Mouse (Mus musculus): ENCODE data around the gene 1700003H04Rik. TPM values are rescaled to one million over a fixed set of nuclear protein-coding genes. Genes with fewer than 3 reads are reported as not detected.

1700003H04Rik gene
- polyA plus RNA-seq, 1 experiment from 2014 or later, result not detected

DNA sequence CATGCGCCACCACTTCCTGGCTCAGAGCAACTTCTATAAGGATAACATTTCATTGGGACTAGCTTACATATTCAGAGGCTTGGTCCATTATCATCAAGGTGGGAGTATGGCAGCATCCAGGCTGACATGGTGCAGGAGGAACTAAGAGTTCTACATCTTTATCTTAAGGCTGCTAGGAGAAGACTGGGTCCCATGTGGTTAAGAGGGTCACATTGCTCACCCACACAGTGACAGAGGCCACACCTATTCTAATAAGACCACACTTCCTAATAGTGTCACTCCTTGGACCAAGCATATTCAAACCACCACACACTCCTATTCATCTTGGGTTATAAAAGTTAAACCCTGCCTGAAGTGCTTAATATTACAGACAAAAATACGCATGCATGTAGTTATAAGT, 23.6 kb downstream of the 1700003H04Rik start:
- no peaks in the 10 kb centered on the region for H3K9me3 ChIP-seq (replicated peaks; ENCODE audit: control insufficient read depth, low read length)
- no peak overlapping the region for H3K4me2 ChIP-seq
- H3K9ac ChIP-seq (ENCODE audit: low read depth, low read length), result no peak overlapping the region
- whole genome bisulfite sequencing (ENCODE audit: insufficient replicate concordance), result 88% methylated on average over 2 of the region's 2 CpGs
- no peak overlapping the region for H3K4me3 ChIP-seq (ENCODE audit: low read depth, low read length)
- H3K4me1 ChIP-seq (ENCODE audit: control insufficient read depth, insufficient read depth, low read length), result no peaks in the 10 kb centered on the region
- H3K27me3 ChIP-seq (ENCODE audit: control insufficient read depth, insufficient read depth, low read length), result no peaks in the 10 kb centered on the region
- no peak for ATAC-seq (replicated peaks; ENCODE audit: insufficient number of reproducible peaks, low FRiP score, low TSS enrichment)
- H3K27ac ChIP-seq (ENCODE audit: low read depth, low read length), result no peak overlapping the region
- no peaks in the 10 kb centered on the region for H3K36me3 ChIP-seq (ENCODE audit: control insufficient read depth, insufficient read depth, low read length)

DNA sequence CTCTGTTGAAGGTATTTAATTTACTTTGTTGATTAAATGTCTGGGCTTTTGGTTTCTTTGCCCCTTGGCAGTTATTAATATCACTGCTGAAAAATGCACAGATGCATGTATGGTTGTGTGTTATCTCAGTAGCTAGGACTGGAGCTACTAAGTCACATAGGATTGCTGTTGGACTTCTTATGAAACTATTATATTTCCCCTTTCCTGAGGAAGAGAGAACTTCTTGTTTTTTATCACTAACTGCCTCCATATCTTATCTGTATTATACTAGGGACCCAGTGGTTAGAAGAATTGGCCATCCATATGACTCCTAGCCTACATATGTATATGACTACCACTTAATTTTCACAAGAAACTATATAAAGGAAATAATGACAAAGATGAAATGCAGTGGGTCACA, 24.9 kb downstream of the 1700003H04Rik start:
- ATAC-seq (replicated peaks; ENCODE audit: insufficient number of reproducible peaks, low FRiP score, low TSS enrichment), result no peak
- H3K9ac ChIP-seq (ENCODE audit: low read depth, low read length), result no peak overlapping the region
- no peak overlapping the region for H3K27ac ChIP-seq (ENCODE audit: low read depth, low read length)
- H3K27me3 ChIP-seq (ENCODE audit: control insufficient read depth, insufficient read depth, low read length), result no peaks in the 10 kb centered on the region
- H3K4me2 ChIP-seq, result no peak overlapping the region
- H3K4me1 ChIP-seq (ENCODE audit: control insufficient read depth, insufficient read depth, low read length), result no peaks in the 10 kb centered on the region
- H3K4me3 ChIP-seq (ENCODE audit: low read depth, low read length), result no peak overlapping the region
- H3K36me3 ChIP-seq (ENCODE audit: control insufficient read depth, insufficient read depth, low read length), result no peaks in the 10 kb centered on the region
- no peaks in the 10 kb centered on the region for H3K9me3 ChIP-seq (replicated peaks; ENCODE audit: control insufficient read depth, low read length)

DNA sequence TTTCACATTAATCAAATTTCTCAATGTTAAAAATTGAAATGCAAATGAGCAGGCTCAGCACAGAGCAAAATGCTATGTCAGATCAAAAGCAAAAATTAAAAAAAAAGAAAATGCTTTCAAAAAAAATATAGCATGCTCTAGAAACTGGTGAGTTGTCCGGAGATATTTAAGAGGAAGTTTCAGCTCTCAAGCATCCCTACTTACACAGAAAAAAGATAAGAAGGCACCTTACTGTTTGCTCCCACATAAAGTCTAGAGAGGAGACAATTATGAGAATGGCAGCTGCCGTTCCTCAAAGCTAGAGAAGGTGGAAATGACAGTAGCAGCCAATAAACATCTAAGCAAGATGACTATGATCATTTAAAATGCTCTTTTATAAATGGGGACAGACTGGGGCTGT, 25.8 kb downstream of the 1700003H04Rik start:
- Histone ChIP-seq H3K4me2 (no peak overlapping the region), H3K4me3 (ENCODE audit: low read depth, low read length) (no peak overlapping the region), H3K4me1 (ENCODE audit: control insufficient read depth, insufficient read depth, low read length) (no peaks in the 10 kb centered on the region), H3K27me3 (ENCODE audit: control insufficient read depth, insufficient read depth, low read length) (no peaks in the 10 kb centered on the region), H3K9me3 (replicated peaks; ENCODE audit: control insufficient read depth, low read length) (no peaks in the 10 kb centered on the region), H3K36me3 (ENCODE audit: control insufficient read depth, insufficient read depth, low read length) (no peaks in the 10 kb centered on the region), H3K27ac (ENCODE audit: low read depth, low read length) (no peak overlapping the region), H3K9ac (ENCODE audit: low read depth, low read length) (no peak overlapping the region)
- WGBS (ENCODE audit: insufficient replicate concordance), result 65% methylated on average over 2 of the region's 2 CpGs
- no peak for ATAC-seq (replicated peaks; ENCODE audit: insufficient number of reproducible peaks, low FRiP score, low TSS enrichment)

DNA sequence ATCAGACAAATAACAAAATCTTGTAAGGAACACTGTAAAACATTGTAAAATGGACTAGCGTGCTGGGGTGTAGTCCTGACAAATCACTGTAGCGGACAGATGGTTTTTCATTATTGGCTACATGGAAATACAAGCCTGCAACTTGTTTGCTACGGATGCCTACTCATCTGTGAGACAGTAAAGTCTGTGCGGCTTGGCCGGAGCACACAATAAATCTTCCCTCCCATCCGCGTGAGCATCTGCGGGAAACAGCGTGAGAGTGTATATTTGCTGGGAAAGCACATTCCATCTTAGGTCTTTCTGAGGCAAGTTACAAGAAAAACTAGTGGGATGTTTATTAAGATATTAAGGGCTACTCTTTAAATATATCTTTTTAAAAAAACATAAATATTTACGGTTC, 32.0 kb downstream of the 1700003H04Rik start:
- H3K27me3 ChIP-seq (ENCODE audit: control insufficient read depth, insufficient read depth, low read length), result no peaks in the 10 kb centered on the region
- H3K36me3 ChIP-seq (ENCODE audit: control insufficient read depth, insufficient read depth, low read length), result no peaks in the 10 kb centered on the region
- H3K4me2 ChIP-seq, result no peak overlapping the region
- no peaks in the 10 kb centered on the region for H3K9me3 ChIP-seq (replicated peaks; ENCODE audit: control insufficient read depth, low read length)
- H3K4me3 ChIP-seq (ENCODE audit: low read depth, low read length), result no peak overlapping the region
- no peaks in the 10 kb centered on the region for H3K4me1 ChIP-seq (ENCODE audit: control insufficient read depth, insufficient read depth, low read length)
- ATAC-seq (replicated peaks; ENCODE audit: insufficient number of reproducible peaks, low FRiP score, low TSS enrichment), result no peak
- H3K27ac ChIP-seq (ENCODE audit: low read depth, low read length), result no peak overlapping the region
- WGBS (ENCODE audit: insufficient replicate concordance), result 85% methylated on average over 10 of the region's 10 CpGs
- no peak overlapping the region for H3K9ac ChIP-seq (ENCODE audit: low read depth, low read length)

DNA sequence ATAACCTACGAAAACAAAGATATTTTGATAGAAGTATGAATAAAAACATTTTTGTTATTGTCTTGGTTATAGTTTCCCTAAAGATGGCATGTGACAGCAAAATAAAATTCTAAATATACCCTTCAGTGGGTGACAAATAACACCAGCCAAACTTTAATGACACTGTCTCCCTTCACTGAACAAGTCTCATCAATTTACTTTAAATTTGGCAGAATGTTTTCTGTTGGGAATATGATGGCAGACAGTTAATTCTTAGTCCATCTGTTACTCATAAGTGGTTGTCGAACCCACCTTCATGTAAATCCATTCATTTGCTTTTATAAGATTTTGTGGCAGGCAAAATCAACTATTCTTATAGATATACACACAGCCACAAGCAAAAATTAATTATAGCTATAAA, 42.6 kb downstream of the 1700003H04Rik start:
- no peak overlapping the region for H3K9ac ChIP-seq (ENCODE audit: low read depth, low read length)
- H3K4me2 ChIP-seq, result no peak overlapping the region
- H3K27ac ChIP-seq (ENCODE audit: low read depth, low read length), result no peak overlapping the region
- no peaks in the 10 kb centered on the region for H3K9me3 ChIP-seq (replicated peaks; ENCODE audit: control insufficient read depth, low read length)
- H3K36me3 ChIP-seq (ENCODE audit: control insufficient read depth, insufficient read depth, low read length), result no peaks in the 10 kb centered on the region
- 79% methylated on average over 2 of the region's 2 CpGs for WGBS (ENCODE audit: insufficient replicate concordance)
- no peak overlapping the region for H3K4me3 ChIP-seq (ENCODE audit: low read depth, low read length)
- H3K27me3 ChIP-seq (ENCODE audit: control insufficient read depth, insufficient read depth, low read length), result no peaks in the 10 kb centered on the region
- no peak for ATAC-seq (replicated peaks; ENCODE audit: insufficient number of reproducible peaks, low FRiP score, low TSS enrichment)
- H3K4me1 ChIP-seq (ENCODE audit: control insufficient read depth, insufficient read depth, low read length), result no peaks in the 10 kb centered on the region

DNA sequence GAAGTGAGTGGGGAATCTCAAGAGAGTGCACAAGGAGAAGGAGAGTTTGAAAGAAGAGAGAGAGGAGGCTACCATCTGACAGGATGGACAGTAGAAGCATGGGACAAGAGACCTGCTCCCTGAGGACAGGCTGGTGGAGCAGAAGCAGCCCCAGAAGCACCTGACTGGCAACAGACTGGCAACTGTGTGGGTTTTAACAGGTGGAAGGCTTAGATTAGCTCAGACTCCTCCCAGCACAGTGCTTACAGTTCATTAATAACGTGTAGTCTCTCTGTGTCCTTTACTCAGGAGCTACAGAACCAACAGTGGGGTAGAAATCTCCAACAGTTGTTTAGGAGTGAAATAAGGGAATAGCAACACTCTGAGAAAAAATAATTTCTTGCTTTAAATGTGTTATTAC, 44.3 kb downstream of the 1700003H04Rik start:
- Histone ChIP-seq H3K9ac (ENCODE audit: low read depth, low read length) (no peak overlapping the region), H3K36me3 (ENCODE audit: control insufficient read depth, insufficient read depth, low read length) (no peaks in the 10 kb centered on the region), H3K4me2 (no peak overlapping the region), H3K4me3 (ENCODE audit: low read depth, low read length) (no peak overlapping the region), H3K9me3 (replicated peaks; ENCODE audit: control insufficient read depth, low read length) (no peaks in the 10 kb centered on the region), H3K27me3 (ENCODE audit: control insufficient read depth, insufficient read depth, low read length) (no peaks in the 10 kb centered on the region), H3K4me1 (ENCODE audit: control insufficient read depth, insufficient read depth, low read length) (no peaks in the 10 kb centered on the region), H3K27ac (ENCODE audit: low read depth, low read length) (no peak overlapping the region)
- 41% methylated on average over 1 of the region's 1 CpGs for WGBS (ENCODE audit: insufficient replicate concordance)
- no peak for ATAC-seq (replicated peaks; ENCODE audit: insufficient number of reproducible peaks, low FRiP score, low TSS enrichment)

DNA sequence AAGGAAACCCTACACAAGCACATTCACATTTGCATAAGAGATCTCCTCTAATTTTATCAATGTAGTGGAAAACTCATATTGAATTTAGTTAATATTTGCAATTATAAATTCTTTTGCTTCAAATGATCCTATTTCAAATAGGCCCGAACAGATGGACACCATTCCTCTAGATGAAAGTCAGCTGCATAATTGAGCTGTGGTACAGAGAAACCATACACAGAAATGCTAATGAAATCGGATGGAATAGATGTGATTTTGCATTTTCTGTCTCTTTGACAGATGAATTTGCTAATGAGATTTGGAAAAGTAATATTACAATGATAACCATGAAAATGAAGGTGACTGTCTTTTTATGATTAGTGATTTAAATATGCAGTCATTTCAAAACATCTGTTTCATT, 62.1 kb downstream of the 1700003H04Rik start:
- no peaks in the 10 kb centered on the region for H3K36me3 ChIP-seq (ENCODE audit: control insufficient read depth, insufficient read depth, low read length)
- no peaks in the 10 kb centered on the region for H3K9me3 ChIP-seq (replicated peaks; ENCODE audit: control insufficient read depth, low read length)
- H3K4me1 ChIP-seq (ENCODE audit: control insufficient read depth, insufficient read depth, low read length), result no peaks in the 10 kb centered on the region
- no peak for ATAC-seq (replicated peaks; ENCODE audit: insufficient number of reproducible peaks, low FRiP score, low TSS enrichment)
- no peak overlapping the region for H3K4me2 ChIP-seq
- H3K27ac ChIP-seq (ENCODE audit: low read depth, low read length), result no peak overlapping the region
- no peak overlapping the region for H3K9ac ChIP-seq (ENCODE audit: low read depth, low read length)
- 69% methylated on average over 2 of the region's 2 CpGs for WGBS (ENCODE audit: insufficient replicate concordance)
- H3K27me3 ChIP-seq (ENCODE audit: control insufficient read depth, insufficient read depth, low read length), result no peaks in the 10 kb centered on the region
- no peak overlapping the region for H3K4me3 ChIP-seq (ENCODE audit: low read depth, low read length)

Other genes starting within 250 kb of the 1700003H04Rik start
- not detected in 2 replicates for gene 1700006A11Rik, start 155.1 kb downstream of the 1700003H04Rik start, polyA plus RNA-seq (2014; fragmentation: Nextera tagmentation; extraction: Ambion mirVana)

Measured in heart, embryonic 11.5 days (tissue).